Mouse (Mus musculus) stomach, postnatal 0 days (tissue): ENCODE measurements around the gene Slc25a41. TPM values are rescaled to one million over a fixed set of nuclear protein-coding genes. Genes with fewer than 3 reads are reported as not detected.

ENCODE experiments used
- ATAC-seq: fragments of 200-750 bp; cut with Nextera tagmentation; 2 replicates; pipeline ENCODE4 v1.8.0; 2017; ENCODE audit not compliant: low FRiP score, low TSS enrichment
- DNase-seq: peaks from one replicate; pipeline ENCODE4 v3.0.0-alpha.2; 2016; ENCODE audit warnings: low spot score
- H3K27ac ChIP-seq: fragments of 300-500 bp; sonication (generic); replicated peaks from 2 replicates; pipeline ENCODE4 v1.5.1; 2014; ENCODE audit warnings: mild to moderate bottlenecking, control low read depth
- H3K27me3 ChIP-seq: fragments of 300-500 bp; sonication (generic); 2 replicates; pipeline ENCODE4 v1.6.1; 2014; ENCODE audit warnings: low read length; ENCODE audit not compliant: control insufficient read depth, insufficient read depth
- H3K36me3 ChIP-seq: fragments of 300-500 bp; sonication (generic); 2 replicates; pipeline ENCODE4 v1.6.1; 2014; ENCODE audit warnings: low read length, mixed read lengths; ENCODE audit not compliant: control insufficient read depth, insufficient read depth
- H3K4me1 ChIP-seq: fragments of 300-500 bp; sonication (generic); replicated peaks from 2 replicates; pipeline ENCODE4 v1.6.1; 2014; ENCODE audit warnings: antibody characterized with exemption; ENCODE audit not compliant: control insufficient read depth, insufficient read depth
- H3K4me2 ChIP-seq: fragments of 300-500 bp; sonication (generic); replicated peaks from 2 replicates; pipeline ENCODE4 v1.6.1; 2014; ENCODE audit warnings: low read depth, mild to moderate bottlenecking, control low read depth, moderate library complexity
- H3K4me3 ChIP-seq: fragments of 300-500 bp; sonication (generic); 2 replicates; pipeline ENCODE4 v1.5.1; 2014; ENCODE audit warnings: low read depth, low read length, control low read depth
- H3K9ac ChIP-seq: fragments of 300-500 bp; sonication (generic); 2 replicates; pipeline ENCODE4 v1.6.1; 2014; ENCODE audit warnings: mild to moderate bottlenecking, low read length, control low read depth, mixed read lengths
- H3K9me3 ChIP-seq: fragments of 300-500 bp; sonication (generic); 2 replicates; pipeline ENCODE4 v1.6.1; 2016; ENCODE audit warnings: low read length; ENCODE audit not compliant: control insufficient read depth
- CTCF ChIP-seq: IDR thresholded peaks from 2 replicates; pipeline ENCODE4 v1.5.1; 2016; ENCODE audit warnings: antibody characterized with exemption, low read depth, mild to moderate bottlenecking, moderate library complexity
- EP300 ChIP-seq: optimal IDR thresholded peaks from 2 replicates; pipeline ENCODE3; 2016; ENCODE audit warnings: antibody characterized with exemption
- WGBS: fragments of 180-500 bp; shearing (Covaris S2); extraction: QIAGEN DNeasy Blood & Tissue Kit; methylation state at CpG from one replicate; pipeline ENCODE4 v1.1.7; 2014; 5-methylcytosine and 5-hydroxymethylcytosine counted together
- polyA plus RNA-seq: library from polyadenylated mRNA; unstranded; fragments of >200 nt; fragmentation: Nextera tagmentation; extraction: Ambion mirVana; gene quantifications from 2 replicates; pipeline ENCODE4 v1.2.1, GENCODE M21; 2015

Slc25a41 gene
- polyA plus RNA-seq, result not detected in 2 replicates

DNA sequence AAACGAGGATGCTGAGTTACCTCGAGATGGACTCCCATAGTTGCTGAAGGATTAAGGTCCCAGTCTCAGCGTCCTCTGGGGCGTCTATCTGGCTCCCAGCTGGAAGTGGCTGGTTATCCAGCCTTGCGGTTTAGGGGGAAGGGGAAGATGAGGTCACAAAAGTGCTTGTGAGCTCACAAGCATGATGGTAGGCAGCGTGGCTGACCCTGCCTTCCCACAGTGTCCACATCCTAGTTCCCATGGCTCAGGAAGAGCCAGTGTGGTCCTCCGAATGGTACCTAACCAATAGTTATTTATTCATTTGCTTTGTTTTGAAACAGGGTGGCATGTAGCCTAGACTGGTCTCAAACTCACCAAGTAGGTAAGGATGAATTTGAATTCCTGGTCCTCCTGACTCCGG is at the start of gene Slc25a41:
TSS of gene Slc25a41 (minus strand) at position 101 of the 400 bp plus-strand sequence.
- no peak within 1 kb of the TSS for H3K4me2 ChIP-seq
- H3K4me1 ChIP-seq, result no peaks in the 10 kb centered on the region
- ATAC-seq (no peak), DNase-seq (no peak)
- H3K27ac ChIP-seq, result no peak within 1 kb of the TSS
- H3K27me3 ChIP-seq, result no peaks in the 10 kb centered on the region
- no peak within 1 kb of the TSS for H3K4me3 ChIP-seq
- no peak for TF ChIP-seq EP300
- no peak for TF ChIP-seq CTCF
- WGBS, result 72% methylated on average over 8 of the region's 8 CpGs
- H3K9ac ChIP-seq, result no peak within 1 kb of the TSS
- no peaks in the 10 kb centered on the region for H3K36me3 ChIP-seq
- H3K9me3 ChIP-seq, result no peaks in the 10 kb centered on the region

- H3K4me2 ChIP-seq, result peak within 1 kb of the TSS; percentile 58
- 0 out of 2 replicates have a peak within 1 kb of the TSS, but pooled peaks have one; percentile 13 for H3K9ac ChIP-seq
- 3% methylated on average over 31 of the region's 31 CpGs for WGBS
- H3K36me3 ChIP-seq, result no peaks in the 10 kb centered on the region
- DNase-seq (peak; percentile 44), ATAC-seq (peak; percentile 68)
- no peaks in the 10 kb centered on the region for H3K9me3 ChIP-seq
- no peaks in the 10 kb centered on the region for H3K4me1 ChIP-seq
- H3K27ac ChIP-seq, result no peak within 1 kb of the TSS
- peak within 1 kb of the TSS; percentile 33 for H3K4me3 ChIP-seq
- peak; percentile 9; the same call in 1 of the 2 replicates for TF ChIP-seq CTCF
- TF ChIP-seq EP300, result no peak
- no peaks in the 10 kb centered on the region for H3K27me3 ChIP-seq
Observed at GRCm38 (mm10) chr17:57087049-57087832, 45.8 kb upstream of the Slc25a41 start, which contains the start of gene Tubb4a. Gene Tubb4a, minus strand, starts transcription at chr17:57087782.

GRCm38 (mm10) chr17:57085970-57086757 is 44.7 kb upstream of the Slc25a41 start:
- Histone ChIP-seq H3K4me3 (no peak overlapping the region), H3K36me3 (no peaks in the 10 kb centered on the region), H3K27me3 (no peaks in the 10 kb centered on the region), H3K9ac (no peak overlapping the region), H3K4me1 (no peaks in the 10 kb centered on the region), H3K27ac (no peak overlapping the region), H3K4me2 (no peak overlapping the region), H3K9me3 (no peaks in the 10 kb centered on the region)
- 82% methylated on average over 11 of the region's 11 CpGs for WGBS
- TF ChIP-seq CTCF (no peak), EP300 (no peak)
- ATAC-seq (0 out of 2 replicates have a peak, but pooled peaks have one; percentile 27), DNase-seq (no peak)

GRCm38 (mm10) chr17:57082481-57082880 is 41.0 kb upstream of the Slc25a41 start:
- no peaks in the 10 kb centered on the region for H3K9me3 ChIP-seq
- ATAC-seq (no peak), DNase-seq (no peak)
- TF ChIP-seq EP300, result no peak
- no peak for TF ChIP-seq CTCF
- no peaks in the 10 kb centered on the region for H3K27me3 ChIP-seq
- H3K4me2 ChIP-seq, result no peak overlapping the region
- no peak overlapping the region for H3K9ac ChIP-seq
- no peak overlapping the region for H3K27ac ChIP-seq
- no peaks in the 10 kb centered on the region for H3K4me1 ChIP-seq
- no peaks in the 10 kb centered on the region for H3K36me3 ChIP-seq
- WGBS, result 72% methylated on average over 5 of the region's 5 CpGs
- H3K4me3 ChIP-seq, result no peak overlapping the region

DNA sequence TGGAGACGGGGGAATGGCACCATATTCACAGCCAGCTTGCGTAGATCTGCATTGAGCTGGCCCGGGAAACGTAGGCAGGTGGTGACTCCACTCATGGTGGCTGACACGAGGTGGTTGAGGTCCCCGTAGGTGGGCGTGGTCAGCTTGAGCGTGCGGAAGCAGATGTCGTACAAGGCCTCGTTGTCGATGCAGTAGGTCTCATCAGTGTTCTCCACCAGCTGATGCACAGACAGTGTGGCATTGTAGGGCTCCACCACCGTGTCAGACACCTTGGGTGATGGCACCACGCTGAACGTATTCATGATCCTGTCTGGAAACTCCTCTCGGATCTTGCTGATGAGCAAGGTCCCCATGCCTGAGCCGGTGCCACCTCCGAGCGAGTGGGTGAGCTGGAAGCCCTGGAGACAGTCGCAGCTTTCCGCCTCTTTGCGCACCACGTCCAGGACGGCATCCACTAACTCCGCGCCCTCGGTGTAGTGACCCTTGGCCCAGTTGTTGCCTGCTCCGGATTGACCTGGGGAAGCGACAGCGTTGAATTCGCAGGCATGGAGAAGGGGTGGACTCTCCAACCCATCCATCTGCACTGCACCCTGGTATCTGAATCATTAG is 39.9 kb upstream of the Slc25a41 start:
- H3K27ac ChIP-seq, result no peak overlapping the region
- no peaks in the 10 kb centered on the region for H3K27me3 ChIP-seq
- WGBS, result 94% methylated on average over 31 of the region's 31 CpGs
- DNase-seq, result no peak
- no peaks in the 10 kb centered on the region for H3K4me1 ChIP-seq
- TF ChIP-seq EP300, result no peak
- no peak overlapping the region for H3K9ac ChIP-seq
- no peaks in the 10 kb centered on the region for H3K36me3 ChIP-seq
- H3K4me3 ChIP-seq, result no peak overlapping the region
- H3K4me2 ChIP-seq, result no peak overlapping the region
- no peak for ATAC-seq
- no peaks in the 10 kb centered on the region for H3K9me3 ChIP-seq
